Mouse (Mus musculus): ENCODE measurements around the gene Olfr384.
"Not testable (repeated sequence)": the region's sequence is repeated elsewhere in the genome, so short reads cannot be mapped to it uniquely, and the experiment has no call there.

Olfr384 gene

DNA sequence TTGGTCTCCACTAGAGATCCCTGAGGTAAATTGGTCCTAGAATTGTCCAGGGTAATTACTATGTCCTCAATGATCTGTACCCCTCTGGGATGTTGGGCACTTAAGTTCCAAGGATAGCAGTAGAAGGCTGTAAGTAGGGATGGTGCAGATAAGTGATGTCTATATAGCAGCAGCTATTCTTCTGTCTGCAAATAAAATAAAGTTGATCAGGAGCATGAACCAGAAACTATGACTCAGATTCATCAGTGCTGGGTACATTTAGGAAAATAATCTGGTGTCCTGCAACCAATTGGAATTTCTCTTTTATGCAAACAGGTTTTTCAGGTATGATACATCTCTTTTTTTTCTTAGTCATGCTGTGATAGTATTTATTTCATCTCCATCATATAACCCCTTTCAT, at the start of gene Olfr384:
TSS of gene Olfr384 (plus strand) at position 301 of the 400 bp plus-strand sequence.
- no peak for DNase-seq

DNA sequence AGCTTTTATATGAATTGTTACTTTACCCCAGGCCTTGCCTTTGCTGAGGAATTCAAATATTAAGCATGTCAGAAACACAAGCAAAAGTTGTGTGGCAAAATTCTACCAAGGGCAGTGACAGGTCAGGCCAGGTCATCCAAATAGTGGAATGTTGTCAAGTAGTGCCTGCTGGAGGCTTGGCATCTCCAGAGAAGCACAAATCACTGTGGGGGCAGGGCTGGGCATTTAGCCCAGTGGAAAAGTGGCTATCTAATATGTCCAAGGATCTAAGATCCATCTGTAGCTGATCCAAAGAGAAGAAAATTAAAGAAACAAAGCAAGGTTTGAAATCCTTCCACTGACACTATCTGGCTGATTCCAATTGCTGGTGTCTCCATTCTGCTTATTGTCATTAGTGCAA, 18.5 kb upstream of the Olfr384 start:
- no peak for DNase-seq

DNA sequence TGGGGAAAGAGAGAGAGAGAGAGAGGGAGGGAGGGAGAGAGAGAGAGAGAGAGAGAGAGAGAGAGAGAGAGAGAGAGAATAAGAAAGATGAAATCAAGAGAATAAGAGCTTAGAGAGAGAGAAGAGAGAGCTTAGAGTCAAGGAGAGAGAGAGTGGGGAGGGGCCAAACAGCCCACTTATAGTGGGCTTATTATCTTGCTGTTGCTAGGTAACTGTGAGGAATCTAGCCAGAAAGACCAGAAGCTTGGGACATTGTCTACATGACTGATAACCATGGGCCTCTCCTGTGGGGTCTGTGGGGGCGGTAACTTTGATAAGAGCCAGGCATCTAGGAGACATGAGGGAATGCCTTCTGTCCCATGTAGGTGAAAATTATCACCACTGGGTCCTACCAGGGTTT, 15.2 kb upstream of the Olfr384 start:
- not testable (repeated sequence) for DNase-seq

DNA sequence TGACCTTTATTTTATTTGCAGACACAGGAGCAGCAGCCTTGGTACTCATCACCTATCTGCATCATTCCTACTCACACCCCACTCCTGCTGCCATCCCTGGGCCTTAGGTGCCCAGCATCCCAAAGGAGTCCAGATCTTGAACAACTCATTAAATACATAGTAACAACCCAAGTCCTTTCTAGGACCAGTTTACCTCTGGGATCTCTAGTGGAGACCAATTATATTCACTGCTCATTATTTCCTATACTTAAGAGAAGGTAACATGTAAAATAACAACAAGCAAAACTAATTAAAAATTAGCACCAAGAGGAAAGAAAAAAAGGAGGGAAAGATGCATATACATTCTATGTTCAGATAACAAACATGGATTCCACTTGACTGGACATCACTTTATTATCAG, 5.5 kb upstream of the Olfr384 start, which contains the start of gene Olfr385:
TSS of gene Olfr385 (minus strand) at position 101 of the 400 bp plus-strand sequence.
- no peak for DNase-seq

All from right cerebral cortex, postnatal 25 days (tissue).